21 mouse cellular contexts compared by ENCODE assay signal in genomic region chr13:113393386-113393785, GRCm38 (mm10).
DNase-seq lines count a peak whose midpoint lies in the region; ATAC-seq and TF ChIP-seq lines count a peak whose summit lies in the region.
"Had no signal": no experiment of that assay in that cellular context is flagged by ENCODE, and none has a peak within 500 bp of the region (broad histone marks: within the 10 kb centered on the region; RNA-seq: fewer than 3 reads in every experiment).

No protein-coding gene starts in this region.

- TF ChIP-seq EP300 in stomach, postnatal 0 days (optimal IDR thresholded peaks at IDR 0.05), result no peak

- no peaks in the 10 kb centered on the region for H3K4me1 ChIP-seq in heart, embryonic 10.5 days
- H3K4me1 ChIP-seq in stomach, postnatal 0 days (replicated peaks; ENCODE audit: control insufficient read depth, insufficient read depth), result no peaks in the 10 kb centered on the region
- no peaks in the 10 kb centered on the region for H3K4me1 ChIP-seq in embryonic facial prominence, embryonic 10.5 days

- DNase-seq in heart, adult 11 months, result peak; percentile 57
- DNase-seq in heart, adult 9 months (ENCODE audit: low spot score in 2 of 2), result no peak
- peak; percentile 63 for DNase-seq in heart, embryonic 10.5 days (ENCODE audit: low spot score)
- no peak for DNase-seq in heart, postnatal 4 days
- peak; percentile 8 for DNase-seq in stomach, postnatal 0 days (ENCODE audit: low spot score)
- DNase-seq in embryonic facial prominence, embryonic 10.5 days (ENCODE audit: low spot score), result no peak
- DNase-seq: adrenal gland, adult 2 months; adrenal gland, adult 8-10 months; adrenal gland, postnatal 10 days; adrenal gland, postnatal 14 days; adrenal gland, postnatal 25 days; adrenal gland, postnatal 36 days; B cell, adult 2 months; cerebellum, adult 11 months; cerebellum, adult 11-12 months; cerebellum, adult 18-20 months had no signal

- H3K4me2 ChIP-seq in stomach, postnatal 0 days (replicated peaks; ENCODE audit: low read depth), result no peak overlapping the region

- 94% methylated on average over 6 of the region's 6 CpGs for WGBS in heart, embryonic 10.5 days
- WGBS in stomach, postnatal 0 days, result 96% methylated on average over 6 of the region's 6 CpGs
- WGBS in embryonic facial prominence, embryonic 10.5 days, result 95% methylated on average over 6 of the region's 6 CpGs

- H3K4me3 ChIP-seq in heart, embryonic 10.5 days, result no peak overlapping the region
- H3K4me3 ChIP-seq in stomach, postnatal 0 days (ENCODE audit: low read depth, low read length), result no peak overlapping the region
- no peak overlapping the region for H3K4me3 ChIP-seq in embryonic facial prominence, embryonic 10.5 days

- H3K36me3 ChIP-seq in heart, embryonic 10.5 days, result no peaks in the 10 kb centered on the region
- H3K36me3 ChIP-seq in stomach, postnatal 0 days (ENCODE audit: control insufficient read depth, insufficient read depth, low read length), result no peaks in the 10 kb centered on the region
- H3K36me3 ChIP-seq in embryonic facial prominence, embryonic 10.5 days (replicated peaks), result no peaks in the 10 kb centered on the region
- H3K36me3 ChIP-seq: G1E had no signal

- TF ChIP-seq CTCF in stomach, postnatal 0 days (IDR thresholded peaks at IDR 0.05; ENCODE audit: low read depth), result no peak

- H3K9ac ChIP-seq in stomach, postnatal 0 days (ENCODE audit: low read length), result no peak overlapping the region

- no peak overlapping the region for H3K27ac ChIP-seq in heart, embryonic 10.5 days
- no peak overlapping the region for H3K27ac ChIP-seq in stomach, postnatal 0 days (replicated peaks)
- H3K27ac ChIP-seq in embryonic facial prominence, embryonic 10.5 days (replicated peaks), result no peak overlapping the region

- no peaks in the 10 kb centered on the region for H3K9me3 ChIP-seq in heart, embryonic 10.5 days
- H3K9me3 ChIP-seq in stomach, postnatal 0 days (ENCODE audit: control insufficient read depth, low read length), result no peaks in the 10 kb centered on the region
- no peaks in the 10 kb centered on the region for H3K9me3 ChIP-seq in embryonic facial prominence, embryonic 10.5 days
- H3K9me3 ChIP-seq: G1E had no signal

- ATAC-seq in stomach, postnatal 0 days (ENCODE audit: low FRiP score, low TSS enrichment), result no peak
- ATAC-seq: activated CD4-positive, CD25-positive, alpha-beta regulatory T cell, adult 4 months; CD4-positive, CD25-positive, alpha-beta regulatory T cell, adult 4 months; Patski had no signal

- no peaks in the 10 kb centered on the region for H3K27me3 ChIP-seq in heart, embryonic 10.5 days (ENCODE audit: insufficient read depth, poor library complexity, severe bottlenecking)
- no peaks in the 10 kb centered on the region for H3K27me3 ChIP-seq in stomach, postnatal 0 days (ENCODE audit: control insufficient read depth, insufficient read depth, low read length)
- H3K27me3 ChIP-seq in embryonic facial prominence, embryonic 10.5 days (replicated peaks; ENCODE audit: low read depth, poor library complexity, severe bottlenecking), result no peaks in the 10 kb centered on the region
- H3K27me3 ChIP-seq: CH12.LX, Patski had no signal

Comparison
In these comparisons a context has a peak if more than half of its experiments do, and no peak if none do; other contexts are left out.
1. DNase-seq: peak in heart, adult 11 months (single experiment), heart, embryonic 10.5 days (single experiment) and stomach, postnatal 0 days (single experiment); none in heart, adult 9 months (0 of 2), heart, postnatal 4 days (single experiment) and embryonic facial prominence, embryonic 10.5 days (single experiment).